Mouse (Mus musculus): ENCODE measurements around the gene Tln1.

GRCm38 (mm10) chr4:43579256-43579655 is 16.8 kb upstream of the Tln1 start:
- TF ChIP-seq CTCF (IDR thresholded peaks at IDR 0.05; ENCODE audit: low read depth) (no peak), EP300 (IDR thresholded peaks at IDR 0.05; ENCODE audit: low read depth) (no peak)

Measured in heart, postnatal 0 days (tissue).